Mouse (Mus musculus) CH12F3 (cell line): Measurements from ENCODE around the gene Sgk2.
"Not testable (repeated sequence)": the region's sequence is repeated elsewhere in the genome, so short reads cannot be mapped to it uniquely, and the experiment has no call there.

ENCODE experiments used
- in situ Hi-C: fragments of 300-500 bp; cut with MboI; formaldehyde crosslinking; loops from 2 replicates; pipeline ENCODE4 v1.14.3; 2020; ENCODE audit warnings: low sequenced_read_pairs

Gene Sgk2

DNA sequence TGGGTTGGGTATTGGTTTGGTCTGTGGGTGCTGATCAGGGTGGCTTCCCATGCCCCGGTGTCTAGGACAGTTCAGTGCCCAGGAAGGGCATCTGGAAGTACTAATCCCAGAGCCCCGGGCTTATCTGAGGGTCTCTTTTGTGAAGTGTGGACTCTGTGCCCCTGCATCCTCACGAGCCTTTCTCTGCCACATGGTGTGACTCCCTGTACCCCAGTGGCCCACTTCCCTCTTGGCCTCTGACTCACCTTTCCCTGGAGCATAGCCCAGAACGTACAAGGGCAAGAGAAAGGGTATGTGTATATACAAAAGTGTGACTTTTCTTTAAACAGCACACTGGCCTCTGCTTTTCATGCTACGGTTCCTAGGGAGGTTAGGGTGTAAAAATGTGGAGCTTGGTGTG, 68.6 kb downstream of the Sgk2 start:
- in situ Hi-C loops, result no loop called here

DNA sequence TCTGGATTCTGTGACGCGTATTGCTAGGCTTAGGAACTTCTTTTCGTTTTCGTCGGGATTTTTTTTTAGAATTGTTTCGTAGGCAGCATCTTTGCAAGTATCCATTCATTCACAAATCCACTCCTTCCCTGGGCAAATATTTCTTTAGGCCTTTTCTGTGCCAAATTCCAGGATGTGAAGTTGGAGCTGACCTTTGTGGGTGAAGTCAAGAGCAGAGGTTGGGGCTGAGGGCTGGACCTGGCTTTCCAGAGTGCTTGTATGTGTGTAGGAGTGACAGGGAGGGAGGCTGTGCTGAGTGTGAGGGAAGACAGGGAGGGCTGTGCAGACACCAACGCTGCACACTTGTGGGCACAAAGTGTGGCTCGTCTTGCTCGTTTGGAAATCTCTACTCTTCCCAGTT, 69.5 kb downstream of the Sgk2 start:
- in situ Hi-C loops, result no loop called here

GRCm38 (mm10) chr2:163058981-163059380, 71.9 kb downstream of the Sgk2 start:
- in situ Hi-C loops, result not testable (repeated sequence)

DNA sequence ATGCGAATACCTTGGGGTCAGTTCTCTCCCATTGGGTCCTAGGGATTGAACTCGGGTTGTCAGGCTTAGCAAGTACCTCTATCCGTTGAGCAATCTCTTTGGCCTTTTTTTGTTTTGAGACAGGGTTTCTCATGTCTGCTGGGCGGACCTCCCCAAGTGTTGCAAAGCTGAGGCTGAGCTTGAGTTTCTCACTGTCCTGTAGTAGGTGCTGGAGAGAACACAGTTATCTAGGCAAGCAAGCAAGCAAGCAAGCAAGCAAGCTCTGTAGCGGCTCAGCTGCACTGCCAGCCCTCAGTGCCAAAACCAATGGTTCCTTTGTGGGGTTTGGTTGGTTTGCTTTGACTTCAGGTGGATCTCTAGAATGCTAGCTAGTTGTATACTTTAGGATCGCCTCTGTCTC, 73.5 kb downstream of the Sgk2 start:
- in situ Hi-C loops, result no loop called here

GRCm38 (mm10) chr2:163061203-163062118, 74.3 kb downstream of the Sgk2 start:
- in situ Hi-C loops, result no loop called here

DNA sequence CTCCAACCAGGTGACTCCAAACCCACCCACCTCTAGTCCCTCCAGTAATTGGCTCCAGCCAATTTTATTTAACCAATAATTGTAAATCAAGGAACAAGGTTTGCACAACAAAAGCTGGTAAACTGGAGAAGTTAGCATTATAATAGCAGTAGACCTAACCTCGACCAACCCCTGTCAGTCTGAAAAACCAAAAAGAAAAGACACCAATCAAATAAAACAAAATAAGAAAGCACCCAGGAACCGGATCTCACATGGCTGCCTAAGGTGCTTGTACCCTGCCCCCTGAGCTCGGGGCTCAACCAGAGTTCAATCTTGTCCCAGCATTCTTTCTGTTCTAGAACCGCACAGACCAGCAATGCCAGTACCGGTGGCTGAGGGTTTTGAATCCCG, 75.0 kb downstream of the Sgk2 start:
- in situ Hi-C loops, result no loop called here
